In genomic region chr7:101028991-101029390, GRCm38 (mm10) we compare ENCODE assay signal across 24 mouse cellular contexts. TPM values are rescaled to one million over a fixed set of nuclear protein-coding genes. Genes with fewer than 3 reads are reported as not detected.
DNase-seq lines count a peak whose midpoint lies in the region; ATAC-seq lines count a peak whose summit lies in the region.
"Had no signal": no experiment of that assay in that cellular context is flagged by ENCODE, and none has a peak within 500 bp of the region (broad histone marks: within the 10 kb centered on the region; RNA-seq: fewer than 3 reads in every experiment).

No protein-coding gene starts in this region.

- H3K4me2 ChIP-seq in lung, embryonic 15.5 days = no peak overlapping the region
- H3K4me2 ChIP-seq in intestine, embryonic 16.5 days (ENCODE audit: low read depth, low read length) = no peak overlapping the region
- no peak overlapping the region for H3K4me2 ChIP-seq in liver, embryonic 15.5 days
- H3K4me2 ChIP-seq: embryonic facial prominence, embryonic 12.5 days; heart, embryonic 12.5 days; hindbrain, embryonic 14.5 days; limb, embryonic 15.5 days; midbrain, embryonic 13.5 days; neural tube, embryonic 13.5 days had no signal

- no peak overlapping the region for H3K4me3 ChIP-seq in lung, embryonic 15.5 days
- H3K4me3 ChIP-seq in intestine, embryonic 16.5 days (ENCODE audit: low read length) = no peak overlapping the region
- H3K4me3 ChIP-seq in liver, embryonic 15.5 days (replicated peaks) = no peak overlapping the region
- H3K4me3 ChIP-seq: embryonic facial prominence, embryonic 12.5 days; heart, embryonic 12.5 days; limb, embryonic 10.5 days; limb, embryonic 15.5 days; midbrain, embryonic 13.5 days; neural tube, embryonic 13.5 days had no signal

- 0 out of 2 replicates have a peak overlapping the region, but pooled peaks have one; percentile 29 for H3K27ac ChIP-seq in lung, embryonic 15.5 days
- H3K27ac ChIP-seq in intestine, embryonic 16.5 days (ENCODE audit: low read length) = no peak overlapping the region
- H3K27ac ChIP-seq in liver, embryonic 15.5 days (replicated peaks) = peak overlapping the region; percentile 55; the same call in 1 of the 2 replicates
- H3K27ac ChIP-seq: embryonic facial prominence, embryonic 12.5 days; hindbrain, embryonic 14.5 days; kidney, postnatal 0 days; limb, embryonic 10.5 days; limb, embryonic 15.5 days; midbrain, embryonic 13.5 days; neural tube, embryonic 13.5 days had no signal

- 63% methylated on average over 9 of the region's 9 CpGs for WGBS in lung, embryonic 15.5 days
- WGBS in intestine, embryonic 16.5 days = 85% methylated on average over 9 of the region's 9 CpGs
- WGBS in liver, embryonic 15.5 days (ENCODE audit: insufficient replicate concordance) = 61% methylated on average over 9 of the region's 9 CpGs

- H3K4me1 ChIP-seq in lung, embryonic 15.5 days = peaks cover 33% of the 10 kb centered on the region
- H3K4me1 ChIP-seq in intestine, embryonic 16.5 days (ENCODE audit: control insufficient read depth, insufficient read depth, low read length) = peaks cover 8% of the 10 kb centered on the region
- H3K4me1 ChIP-seq in liver, embryonic 15.5 days (replicated peaks) = peaks cover 23% of the 10 kb centered on the region
- H3K4me1 ChIP-seq: heart, embryonic 12.5 days; midbrain, embryonic 13.5 days; neural tube, embryonic 13.5 days had no signal

- H3K27me3 ChIP-seq in lung, embryonic 15.5 days = no peaks in the 10 kb centered on the region
- H3K27me3 ChIP-seq in intestine, embryonic 16.5 days (replicated peaks; ENCODE audit: control insufficient read depth, insufficient read depth, low read length) = no peaks in the 10 kb centered on the region
- 0 out of 2 replicates have a peak, but pooled peaks cover 4% of the 10 kb centered on the region for H3K27me3 ChIP-seq in liver, embryonic 15.5 days
- H3K27me3 ChIP-seq: CH12.LX; embryonic facial prominence, embryonic 12.5 days; heart, embryonic 12.5 days; limb, embryonic 15.5 days; midbrain, embryonic 13.5 days; neural tube, embryonic 13.5 days had no signal

- ATAC-seq in lung, embryonic 15.5 days (ENCODE audit: borderline replicate concordance, extremely low read depth, low FRiP score, low TSS enrichment) = no peak
- ATAC-seq in intestine, embryonic 16.5 days = peak; percentile 20; the same call in 1 of the 2 replicates
- no peak for ATAC-seq in liver, embryonic 15.5 days (ENCODE audit: insufficient read depth)
- ATAC-seq: activated CD4-positive, CD25-positive, alpha-beta regulatory T cell, adult 4 months; forebrain, embryonic 14.5 days; midbrain, embryonic 13.5 days had no signal

- no peak overlapping the region for H3K9ac ChIP-seq in lung, embryonic 15.5 days
- no peak overlapping the region for H3K9ac ChIP-seq in intestine, embryonic 16.5 days (ENCODE audit: low read depth, low read length)
- no peak overlapping the region for H3K9ac ChIP-seq in liver, embryonic 15.5 days
- H3K9ac ChIP-seq: embryonic facial prominence, embryonic 12.5 days; heart, embryonic 12.5 days; hindbrain, embryonic 14.5 days; limb, embryonic 15.5 days; midbrain, embryonic 13.5 days; neural tube, embryonic 13.5 days had no signal

- no peaks in the 10 kb centered on the region for H3K36me3 ChIP-seq in lung, embryonic 15.5 days
- H3K36me3 ChIP-seq in intestine, embryonic 16.5 days (ENCODE audit: control insufficient read depth, insufficient read depth, low read length) = no peaks in the 10 kb centered on the region
- no peaks in the 10 kb centered on the region for H3K36me3 ChIP-seq in liver, embryonic 15.5 days (replicated peaks)
- H3K36me3 ChIP-seq: embryonic facial prominence, embryonic 12.5 days; heart, embryonic 12.5 days; limb, embryonic 10.5 days; limb, embryonic 15.5 days; midbrain, embryonic 13.5 days; neural tube, embryonic 13.5 days had no signal

- DNase-seq in lung, postnatal 4 days = no peak
- no peak for DNase-seq in cerebellum, adult 11 months
- DNase-seq in layer of hippocampus, adult 8-10 months (ENCODE audit: low spot score in 2 of 2) = no peak
- DNase-seq: adrenal gland, adult 2 months; cerebellum, adult 11-12 months; cerebellum, adult 9-11 months; embryo, embryonic 11 days; kidney, adult 8-10 months had no signal

- H3K9me3 ChIP-seq in lung, embryonic 15.5 days = no peaks in the 10 kb centered on the region
- H3K9me3 ChIP-seq in intestine, embryonic 16.5 days (ENCODE audit: control insufficient read depth, low read length) = no peaks in the 10 kb centered on the region
- no peaks in the 10 kb centered on the region for H3K9me3 ChIP-seq in liver, embryonic 15.5 days (replicated peaks)
- H3K9me3 ChIP-seq: embryonic facial prominence, embryonic 12.5 days; heart, embryonic 12.5 days; limb, embryonic 10.5 days; limb, embryonic 15.5 days; midbrain, embryonic 13.5 days; neural tube, embryonic 13.5 days had no signal

RNA-seq across cellular contexts. Expression of gene P2ry2, which starts 16.3 kb away (rescaled TPM):
- polyA plus RNA-seq in lung, embryonic 15.5 days (2015; fragmentation: Nextera tagmentation; extraction: Ambion mirVana) = 3.9 and 4.9 TPM in 2 replicates
- polyA plus RNA-seq in intestine, embryonic 16.5 days (2015; fragmentation: Nextera tagmentation; extraction: Ambion mirVana) = 3.1 and 3.3 TPM in 2 replicates
- 1.5 and 2.1 TPM in 2 replicates for polyA plus RNA-seq in liver, embryonic 15.5 days (2015; fragmentation: Nextera tagmentation; extraction: Ambion mirVana)
- 1 to 10 TPM in 2 of 4 experiments, under 1 TPM in 2; 0.60 to 4.5 (median 1.9) TPM for total RNA-seq in layer of hippocampus, adult 8-10 months (2022)

RNA-seq across cellular contexts. Expression of gene P2ry6, which starts 54.5 kb away (rescaled TPM):
- polyA plus RNA-seq in lung, embryonic 15.5 days (2015; fragmentation: Nextera tagmentation; extraction: Ambion mirVana) = 9.6 and 9.9 TPM in 2 replicates
- polyA plus RNA-seq in intestine, embryonic 16.5 days (2015; fragmentation: Nextera tagmentation; extraction: Ambion mirVana) = 9.0 and 9.8 TPM in 2 replicates
- polyA plus RNA-seq in liver, embryonic 15.5 days (2015; fragmentation: Nextera tagmentation; extraction: Ambion mirVana) = 4.1 and 5.0 TPM in 2 replicates
- 1 to 10 TPM; 3.1 to 8.7 (median 6.5) TPM for total RNA-seq in layer of hippocampus, adult 8-10 months (2022)
- total RNA-seq: granulocyte monocyte progenitor cell, adult 5-6 weeks; hematopoietic stem cell, adult 5-6 weeks had no signal
